Mouse (Mus musculus): ENCODE results near the gene Iah1. TPM values are rescaled to one million over a fixed set of nuclear protein-coding genes. Genes with fewer than 3 reads are reported as not detected.
A peak's percentile ranks its signal among the peaks of the same experiment; 100 is the strongest.

Gene Iah1
- polyA plus RNA-seq, 1 experiment from 2014 or later: 46.5 TPM

DNA sequence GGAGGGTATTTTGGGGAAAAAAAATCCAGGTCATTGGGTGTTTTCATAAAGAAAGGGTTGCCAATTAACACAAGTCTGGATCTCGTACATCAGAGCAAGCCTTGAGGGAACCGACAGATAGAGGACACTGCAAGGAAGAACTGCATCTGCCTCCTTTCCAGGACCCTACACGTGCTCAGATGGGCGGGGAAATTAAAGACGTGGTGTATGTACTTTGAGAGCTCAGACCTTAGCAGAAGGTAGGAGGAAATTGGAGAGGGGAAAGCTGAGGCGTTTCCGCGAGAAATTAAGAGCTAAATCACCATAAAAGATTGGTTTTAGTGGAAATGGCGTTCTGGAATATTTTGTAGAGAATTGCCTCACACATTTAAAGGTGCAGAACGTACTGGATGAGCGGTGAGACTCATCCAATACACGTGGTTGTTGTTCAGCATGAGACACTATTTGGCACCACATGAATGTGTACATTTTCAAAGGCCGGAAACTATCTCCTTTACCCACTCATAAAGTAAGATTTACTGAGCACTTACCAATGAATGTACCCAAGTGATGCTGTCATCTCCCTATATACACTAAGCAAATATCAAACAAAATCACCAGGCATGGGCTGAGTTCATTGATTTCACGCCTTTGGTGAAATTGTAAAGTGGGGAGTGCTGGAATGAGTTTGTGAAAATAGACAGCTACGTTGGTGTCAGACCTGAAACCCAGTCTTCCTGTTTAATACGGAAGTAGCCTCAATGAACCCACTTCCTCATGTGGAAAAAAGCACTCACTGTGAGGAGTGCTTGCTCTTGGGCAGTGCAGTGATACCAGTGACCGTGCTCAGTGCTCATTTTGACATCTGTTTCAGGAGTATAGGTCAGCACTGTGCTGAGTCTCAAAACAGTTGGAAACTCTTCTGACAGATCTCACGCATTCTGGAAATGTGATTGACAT is 29.2 kb upstream of the Iah1 start:
- Histone ChIP-seq H3K9me3 (replicated peaks; ENCODE audit: control insufficient read depth, low read length) (no peaks in the 10 kb centered on the region), H3K4me1 (ENCODE audit: control insufficient read depth, insufficient read depth, low read length) (peaks cover 20% of the 10 kb centered on the region), H3K36me3 (ENCODE audit: control insufficient read depth, insufficient read depth) (peaks cover 8% of the 10 kb centered on the region), H3K4me2 (ENCODE audit: low read depth, low read length) (peak overlapping the region; percentile 84), H3K4me3 (ENCODE audit: low read length) (peak overlapping the region; percentile 78), H3K27ac (ENCODE audit: low read length) (peak overlapping the region; percentile 81), H3K27me3 (ENCODE audit: control insufficient read depth, insufficient read depth, low read length) (no peaks in the 10 kb centered on the region), H3K9ac (ENCODE audit: low read length) (peak overlapping the region; percentile 90)
- ATAC-seq (replicated peaks; ENCODE audit: extremely low read depth, insufficient read depth, low FRiP score): no peak
- 30% methylated on average over 18 of the region's 18 CpGs for WGBS

- Histone ChIP-seq H3K27me3 (ENCODE audit: control insufficient read depth, insufficient read depth, low read length) (no peaks in the 10 kb centered on the region), H3K9ac (ENCODE audit: low read length) (no peak overlapping the region), H3K9me3 (replicated peaks; ENCODE audit: control insufficient read depth, low read length) (no peaks in the 10 kb centered on the region), H3K4me1 (ENCODE audit: control insufficient read depth, insufficient read depth, low read length) (peaks cover 20% of the 10 kb centered on the region), H3K27ac (ENCODE audit: low read length) (peak overlapping the region; percentile 14; the same call in 1 of the 2 replicates), H3K36me3 (ENCODE audit: control insufficient read depth, insufficient read depth) (peaks cover 21% of the 10 kb centered on the region), H3K4me3 (ENCODE audit: low read length) (no peak overlapping the region), H3K4me2 (ENCODE audit: low read depth, low read length) (no peak overlapping the region)
- 64% methylated on average over 3 of the region's 3 CpGs for WGBS
- no peak for ATAC-seq (replicated peaks; ENCODE audit: extremely low read depth, insufficient read depth, low FRiP score)
These were observed 27.3 kb upstream of the Iah1 start for GRCm38 (mm10) chr12:21288716-21289395.

- Histone ChIP-seq H3K27ac (ENCODE audit: low read length) (no peak overlapping the region; the same call in 1 of the 2 replicates), H3K4me1 (ENCODE audit: control insufficient read depth, insufficient read depth, low read length) (peaks cover 20% of the 10 kb centered on the region), H3K9ac (ENCODE audit: low read length) (no peak overlapping the region), H3K9me3 (replicated peaks; ENCODE audit: control insufficient read depth, low read length) (no peaks in the 10 kb centered on the region), H3K4me2 (ENCODE audit: low read depth, low read length) (no peak overlapping the region), H3K4me3 (ENCODE audit: low read length) (no peak overlapping the region), H3K27me3 (ENCODE audit: control insufficient read depth, insufficient read depth, low read length) (no peaks in the 10 kb centered on the region), H3K36me3 (ENCODE audit: control insufficient read depth, insufficient read depth) (peaks cover 29% of the 10 kb centered on the region)
- no peak for ATAC-seq (replicated peaks; ENCODE audit: extremely low read depth, insufficient read depth, low FRiP score)
- 79% methylated on average over 6 of the region's 6 CpGs for WGBS
These were observed 26.5 kb upstream of the Iah1 start for GRCm38 (mm10) chr12:21289651-21290050.

GRCm38 (mm10) chr12:21298856-21299255 is 17.3 kb upstream of the Iah1 start:
- no peaks in the 10 kb centered on the region for H3K9me3 ChIP-seq (replicated peaks; ENCODE audit: control insufficient read depth, low read length)
- no peak overlapping the region for H3K9ac ChIP-seq (ENCODE audit: low read length)
- no peaks in the 10 kb centered on the region for H3K27me3 ChIP-seq (ENCODE audit: control insufficient read depth, insufficient read depth, low read length)
- 89% methylated on average over 11 of the region's 11 CpGs for WGBS
- H3K36me3 ChIP-seq (ENCODE audit: control insufficient read depth, insufficient read depth): peaks cover 63% of the 10 kb centered on the region
- no peak for ATAC-seq (replicated peaks; ENCODE audit: extremely low read depth, insufficient read depth, low FRiP score)
- H3K4me2 ChIP-seq (ENCODE audit: low read depth, low read length): no peak overlapping the region
- H3K27ac ChIP-seq (ENCODE audit: low read length): no peak overlapping the region
- no peak overlapping the region for H3K4me3 ChIP-seq (ENCODE audit: low read length)
- H3K4me1 ChIP-seq (ENCODE audit: control insufficient read depth, insufficient read depth, low read length): no peaks in the 10 kb centered on the region; the same call in 1 of the 2 replicates

- H3K27me3 ChIP-seq (ENCODE audit: control insufficient read depth, insufficient read depth, low read length): no peaks in the 10 kb centered on the region
- no peak overlapping the region for H3K4me3 ChIP-seq (ENCODE audit: low read length)
- no peaks in the 10 kb centered on the region for H3K9me3 ChIP-seq (replicated peaks; ENCODE audit: control insufficient read depth, low read length)
- no peaks in the 10 kb centered on the region; the same call in 1 of the 2 replicates for H3K4me1 ChIP-seq (ENCODE audit: control insufficient read depth, insufficient read depth, low read length)
- H3K9ac ChIP-seq (ENCODE audit: low read length): no peak overlapping the region
- 65% methylated on average over 7 of the region's 7 CpGs for WGBS
- no peak overlapping the region for H3K27ac ChIP-seq (ENCODE audit: low read length)
- no peak overlapping the region for H3K4me2 ChIP-seq (ENCODE audit: low read depth, low read length)
- peaks cover 55% of the 10 kb centered on the region for H3K36me3 ChIP-seq (ENCODE audit: control insufficient read depth, insufficient read depth)
- ATAC-seq (replicated peaks; ENCODE audit: extremely low read depth, insufficient read depth, low FRiP score): no peak
These were observed 14.9 kb upstream of the Iah1 start for GRCm38 (mm10) chr12:21301324-21301723.

GRCm38 (mm10) chr12:21301932-21302331 is 14.3 kb upstream of the Iah1 start:
- no peak overlapping the region for H3K9ac ChIP-seq (ENCODE audit: low read length)
- no peaks in the 10 kb centered on the region; the same call in 1 of the 2 replicates for H3K4me1 ChIP-seq (ENCODE audit: control insufficient read depth, insufficient read depth, low read length)
- no peak overlapping the region for H3K4me3 ChIP-seq (ENCODE audit: low read length)
- ATAC-seq (replicated peaks; ENCODE audit: extremely low read depth, insufficient read depth, low FRiP score): no peak
- no peaks in the 10 kb centered on the region for H3K9me3 ChIP-seq (replicated peaks; ENCODE audit: control insufficient read depth, low read length)
- no peaks in the 10 kb centered on the region for H3K27me3 ChIP-seq (ENCODE audit: control insufficient read depth, insufficient read depth, low read length)
- no peak overlapping the region for H3K4me2 ChIP-seq (ENCODE audit: low read depth, low read length)
- no peak overlapping the region for H3K27ac ChIP-seq (ENCODE audit: low read length)
- 85% methylated on average over 8 of the region's 8 CpGs for WGBS
- peaks cover 54% of the 10 kb centered on the region for H3K36me3 ChIP-seq (ENCODE audit: control insufficient read depth, insufficient read depth)

DNA sequence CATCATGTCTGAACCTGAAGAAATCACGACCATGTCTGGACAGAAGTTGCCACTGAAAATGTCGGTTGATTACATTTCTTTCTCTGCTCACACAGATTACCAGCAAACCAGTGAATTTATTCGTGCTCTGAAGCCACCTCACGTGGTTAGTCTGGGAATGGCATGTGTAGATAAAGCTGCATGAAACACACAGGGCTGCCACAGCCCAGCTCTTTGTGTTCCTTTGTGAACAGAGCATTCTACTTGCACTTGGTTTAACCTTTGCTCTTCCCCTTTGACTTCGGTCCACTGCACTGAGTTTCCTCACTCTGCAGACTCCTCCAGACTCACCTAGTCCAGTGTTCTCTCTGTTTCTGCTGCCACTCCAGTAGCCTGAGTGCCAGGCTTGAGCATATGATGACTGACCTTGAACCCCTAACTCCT is 13.8 kb upstream of the Iah1 start:
- H3K4me3 ChIP-seq (ENCODE audit: low read length): no peak overlapping the region
- peaks cover 56% of the 10 kb centered on the region for H3K36me3 ChIP-seq (ENCODE audit: control insufficient read depth, insufficient read depth)
- H3K4me1 ChIP-seq (ENCODE audit: control insufficient read depth, insufficient read depth, low read length): no peaks in the 10 kb centered on the region; the same call in 1 of the 2 replicates
- H3K9me3 ChIP-seq (replicated peaks; ENCODE audit: control insufficient read depth, low read length): no peaks in the 10 kb centered on the region
- H3K27ac ChIP-seq (ENCODE audit: low read length): 0 out of 2 replicates have a peak overlapping the region, but pooled peaks have one; percentile 10
- 72% methylated on average over 5 of the region's 5 CpGs for WGBS
- no peak overlapping the region for H3K4me2 ChIP-seq (ENCODE audit: low read depth, low read length)
- H3K27me3 ChIP-seq (ENCODE audit: control insufficient read depth, insufficient read depth, low read length): no peaks in the 10 kb centered on the region
- no peak for ATAC-seq (replicated peaks; ENCODE audit: extremely low read depth, insufficient read depth, low FRiP score)
- no peak overlapping the region for H3K9ac ChIP-seq (ENCODE audit: low read length)

GRCm38 (mm10) chr12:21305741-21306140 is 10.4 kb upstream of the Iah1 start:
- ATAC-seq (replicated peaks; ENCODE audit: extremely low read depth, insufficient read depth, low FRiP score): no peak
- 94% methylated on average over 4 of the region's 4 CpGs for WGBS
- H3K36me3 ChIP-seq (ENCODE audit: control insufficient read depth, insufficient read depth): peaks cover 62% of the 10 kb centered on the region

DNA sequence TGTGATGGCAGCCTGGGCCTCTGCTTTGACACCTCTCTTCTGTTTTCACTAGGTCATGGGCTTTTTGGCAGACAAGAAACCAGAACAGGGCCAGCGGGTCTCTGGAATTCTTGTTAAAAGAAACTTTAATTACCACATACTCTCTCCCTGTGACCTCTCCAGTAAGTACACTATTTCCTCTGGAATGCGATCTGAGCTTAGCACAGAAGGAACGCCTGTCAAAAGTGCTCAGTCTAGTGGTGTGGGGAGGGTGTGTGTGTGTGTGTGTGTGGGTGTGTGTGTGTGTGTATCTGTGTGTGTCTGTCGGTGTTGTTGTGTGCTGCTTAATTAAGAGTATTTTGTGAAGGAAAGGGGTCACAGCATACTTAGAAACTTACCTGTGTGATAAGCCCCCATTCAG is 9.5 kb upstream of the Iah1 start:
- Histone ChIP-seq H3K4me1 (ENCODE audit: control insufficient read depth, insufficient read depth, low read length) (no peaks in the 10 kb centered on the region; the same call in 1 of the 2 replicates), H3K4me3 (ENCODE audit: low read length) (no peak overlapping the region), H3K9ac (ENCODE audit: low read length) (no peak overlapping the region), H3K9me3 (replicated peaks; ENCODE audit: control insufficient read depth, low read length) (no peaks in the 10 kb centered on the region), H3K27me3 (ENCODE audit: control insufficient read depth, insufficient read depth, low read length) (no peaks in the 10 kb centered on the region), H3K36me3 (ENCODE audit: control insufficient read depth, insufficient read depth) (peaks cover 61% of the 10 kb centered on the region), H3K27ac (ENCODE audit: low read length) (no peak overlapping the region), H3K4me2 (ENCODE audit: low read depth, low read length) (no peak overlapping the region)
- 88% methylated on average over 4 of the region's 4 CpGs for WGBS
- no peak for ATAC-seq (replicated peaks; ENCODE audit: extremely low read depth, insufficient read depth, low FRiP score)

More at GRCm38 (mm10) chr12:21305741-21306140, 10.4 kb upstream of the Iah1 start:
- no peak overlapping the region for H3K27ac ChIP-seq (ENCODE audit: low read length)
- no peak overlapping the region for H3K4me2 ChIP-seq (ENCODE audit: low read depth, low read length)
- H3K4me1 ChIP-seq (ENCODE audit: control insufficient read depth, insufficient read depth, low read length): no peaks in the 10 kb centered on the region; the same call in 1 of the 2 replicates
- H3K9ac ChIP-seq (ENCODE audit: low read length): no peak overlapping the region
- no peaks in the 10 kb centered on the region for H3K9me3 ChIP-seq (replicated peaks; ENCODE audit: control insufficient read depth, low read length)
- H3K4me3 ChIP-seq (ENCODE audit: low read length): no peak overlapping the region
- no peaks in the 10 kb centered on the region for H3K27me3 ChIP-seq (ENCODE audit: control insufficient read depth, insufficient read depth, low read length)
